Mouse (Mus musculus) retina, adult 2 months (tissue): ENCODE data around the gene Gm28308.

Source experiments
- DNase-seq: peaks from one replicate; pipeline ENCODE4 v3.0.0-alpha.2; 2012; ENCODE audit warnings: low read depth, low spot score

The Gm28308 gene

GRCm38 (mm10) chr6:52219234-52219942 is 6.2 kb upstream of the Gm28308 start:
- DNase-seq = no peak

GRCm38 (mm10) chr6:52218643-52219215 is 5.6 kb upstream of the Gm28308 start:
- no peak for DNase-seq

- DNase-seq = no peak
These were observed 4.9 kb upstream of the Gm28308 start for GRCm38 (mm10) chr6:52217895-52218642.

- no peak for DNase-seq
These were observed 4.3 kb upstream of the Gm28308 start for GRCm38 (mm10) chr6:52217459-52217768.

GRCm38 (mm10) chr6:52216691-52217458 is 3.7 kb upstream of the Gm28308 start:
- DNase-seq = no peak

- no peak for DNase-seq
These were observed 2.8 kb upstream of the Gm28308 start for GRCm38 (mm10) chr6:52215771-52216535.

- no peak for DNase-seq
These were observed 1.9 kb upstream of the Gm28308 start for GRCm38 (mm10) chr6:52215070-52215469.

GRCm38 (mm10) chr6:52214271-52214670 is 1.1 kb upstream of the Gm28308 start:
- DNase-seq = no peak

GRCm38 (mm10) chr6:52212556-52213118 is 502 bp downstream of the Gm28308 start:
- no peak for DNase-seq

GRCm38 (mm10) chr6:52211961-52212360 is 1.2 kb downstream of the Gm28308 start:
- no peak for DNase-seq

GRCm38 (mm10) chr6:52211170-52211935 is 1.8 kb downstream of the Gm28308 start:
- DNase-seq = no peak

- DNase-seq = no peak
These were observed 3.5 kb downstream of the Gm28308 start for GRCm38 (mm10) chr6:52209685-52210046.

GRCm38 (mm10) chr6:52208868-52209684 is 4.1 kb downstream of the Gm28308 start:
- no peak for DNase-seq

GRCm38 (mm10) chr6:52208072-52208867 is 4.9 kb downstream of the Gm28308 start, which contains the start of gene Hoxa6:
Hoxa6 (minus strand) TSS chr6:52208722.
- DNase-seq = no peak

- no peak for DNase-seq
These were observed 5.5 kb downstream of the Gm28308 start for GRCm38 (mm10) chr6:52207684-52207976.

- DNase-seq = no peak
These were observed 6.1 kb downstream of the Gm28308 start for GRCm38 (mm10) chr6:52206882-52207683.

GRCm38 (mm10) chr6:52205638-52206621 is 7.2 kb downstream of the Gm28308 start:
- no peak for DNase-seq
